Mouse (Mus musculus): ENCODE data around the gene 1600015I10Rik.
"Not testable (repeated sequence)": the region's sequence is repeated elsewhere in the genome, so short reads cannot be mapped to it uniquely, and the experiment has no call there.

1600015I10Rik gene

DNA sequence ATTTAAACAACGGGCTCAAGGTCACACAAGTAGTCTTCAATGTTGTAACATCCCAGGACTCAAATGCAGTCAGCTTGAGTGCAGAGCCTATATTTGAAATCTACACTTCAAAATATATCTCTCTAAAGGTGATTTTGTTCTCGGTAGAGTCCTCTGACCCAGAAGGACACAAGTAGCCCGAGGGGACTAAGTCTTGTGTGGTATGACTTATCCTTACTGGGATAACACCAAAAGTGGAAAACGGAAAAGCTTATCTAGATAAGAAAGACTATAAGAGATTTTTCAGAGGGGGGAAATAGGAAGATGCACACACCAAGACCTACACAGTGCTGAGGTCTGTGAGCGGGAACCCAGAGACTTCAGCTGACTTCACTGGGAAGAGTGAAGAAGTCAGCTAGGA, at the start of gene 1600015I10Rik:
Gene 1600015I10Rik, plus strand, starts transcription at position 301 of the 400 bp plus-strand sequence.
- no peak for DNase-seq (ENCODE audit: low read depth, low spot score)

GRCm38 (mm10) chr6:48894203-48894602, 35.5 kb upstream of the 1600015I10Rik start:
- DNase-seq (ENCODE audit: low read depth, low spot score), result no peak

GRCm38 (mm10) chr6:48894938-48895818, 34.5 kb upstream of the 1600015I10Rik start:
- no peak for DNase-seq (ENCODE audit: low read depth, low spot score)

DNA sequence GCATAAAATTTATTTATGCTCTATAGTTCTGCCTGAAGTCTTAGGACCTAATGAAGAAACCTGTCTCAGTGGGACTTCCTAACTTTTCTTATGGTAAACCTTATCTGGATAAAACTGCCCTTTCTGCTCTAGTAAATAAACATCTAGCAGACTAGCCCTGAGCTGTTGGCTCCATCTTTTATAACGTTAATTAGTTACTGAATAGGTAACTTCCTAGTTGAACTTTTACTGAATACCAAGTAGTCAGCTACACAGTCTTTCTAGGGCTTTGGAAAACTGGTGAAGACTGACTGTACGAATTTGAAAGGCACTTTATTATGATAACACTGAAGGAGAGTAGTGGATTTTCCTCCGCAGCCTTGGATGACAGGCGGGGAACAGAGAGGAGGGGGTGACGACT, 33.8 kb upstream of the 1600015I10Rik start:
- DNase-seq (ENCODE audit: low read depth, low spot score), result no peak

DNA sequence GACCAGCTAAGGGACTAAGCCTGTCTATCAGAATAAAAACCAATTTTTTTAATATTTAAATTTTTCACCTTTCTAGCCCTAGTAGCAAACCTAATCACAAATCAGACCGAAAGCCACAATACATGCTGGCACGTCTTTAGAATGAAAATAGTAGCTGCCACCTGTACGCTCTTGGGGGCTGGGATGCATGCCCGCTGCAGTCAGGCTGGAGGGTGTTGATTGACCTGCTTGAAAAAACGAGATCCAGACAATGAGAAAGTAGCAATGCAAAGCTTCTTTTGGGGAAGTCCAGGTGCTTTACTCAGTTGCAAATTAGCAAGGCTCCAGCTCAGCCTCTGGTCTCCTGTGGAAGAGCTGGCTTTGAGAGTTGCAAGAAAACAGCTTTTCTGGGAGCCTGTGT, 32.7 kb upstream of the 1600015I10Rik start:
- DNase-seq (ENCODE audit: low read depth, low spot score), result no peak

- DNase-seq (ENCODE audit: low read depth, low spot score), result not testable (repeated sequence)
These were observed 28.4 kb upstream of the 1600015I10Rik start for GRCm38 (mm10) chr6:48901316-48901715.

DNA sequence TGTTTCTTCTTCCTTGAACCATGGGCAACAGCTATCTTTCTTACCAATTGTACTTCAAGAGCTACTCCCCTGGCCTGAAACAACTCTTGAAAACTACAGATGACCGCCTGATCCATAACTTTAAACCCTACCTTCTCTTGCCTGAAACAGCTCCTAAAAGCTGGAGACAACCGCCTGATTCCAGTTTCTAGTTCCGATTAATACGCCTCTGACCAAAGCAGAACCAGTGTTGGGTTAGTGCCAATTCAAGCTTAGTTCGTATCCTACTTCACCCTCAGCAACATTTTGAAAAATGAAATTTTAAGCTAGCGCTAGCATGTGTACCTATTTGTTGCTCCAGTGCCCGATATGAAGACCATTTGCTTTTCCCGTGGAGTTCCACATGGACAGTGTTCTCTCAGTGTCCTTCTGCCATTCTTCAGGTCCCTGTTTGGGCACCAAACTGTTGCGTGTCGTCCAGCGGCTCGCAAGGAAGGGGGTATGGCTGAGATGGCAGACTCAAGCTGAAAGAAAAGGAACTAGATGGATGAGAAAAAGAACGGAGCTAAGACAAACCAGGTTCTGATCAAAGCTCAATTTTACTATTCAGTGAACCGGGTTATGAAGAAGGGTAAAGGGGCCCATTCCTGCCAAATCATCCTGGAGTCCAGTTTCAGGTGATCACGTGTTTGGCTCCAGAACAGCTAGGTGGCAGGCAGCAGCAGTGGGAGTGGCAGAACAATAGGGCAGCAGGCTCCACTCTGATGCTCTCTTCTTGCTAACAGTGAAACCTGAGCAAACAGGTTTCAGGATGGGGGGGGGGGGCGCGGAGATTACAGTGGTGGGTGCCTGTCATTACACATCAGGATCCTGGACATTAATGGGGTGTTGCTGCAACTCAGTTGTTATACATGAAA, 26.9 kb upstream of the 1600015I10Rik start:
- no peak for DNase-seq (ENCODE audit: low read depth, low spot score)

DNA sequence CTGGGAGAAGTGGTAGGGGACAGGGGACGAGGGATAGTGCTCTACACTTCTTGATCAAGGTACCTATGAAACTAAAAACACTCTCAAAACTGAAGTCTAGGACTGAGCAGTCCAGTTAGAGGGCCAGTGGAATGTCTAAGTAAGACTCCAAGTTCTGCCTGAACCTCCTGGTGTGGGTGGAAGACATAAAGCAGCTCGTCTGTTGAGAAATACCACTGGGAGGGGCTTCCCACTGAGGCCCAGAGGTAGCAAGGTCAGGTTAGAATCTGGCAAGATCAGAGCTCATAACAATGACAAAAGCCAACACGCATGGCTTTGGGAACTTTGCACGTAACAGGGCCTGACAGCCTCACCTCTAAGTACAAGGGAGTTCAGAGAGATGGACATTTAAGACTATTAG, 26.3 kb upstream of the 1600015I10Rik start:
- no peak for DNase-seq (ENCODE audit: low read depth, low spot score)

GRCm38 (mm10) chr6:48905606-48906005, 24.1 kb upstream of the 1600015I10Rik start:
- DNase-seq (ENCODE audit: low read depth, low spot score), result no peak

DNA sequence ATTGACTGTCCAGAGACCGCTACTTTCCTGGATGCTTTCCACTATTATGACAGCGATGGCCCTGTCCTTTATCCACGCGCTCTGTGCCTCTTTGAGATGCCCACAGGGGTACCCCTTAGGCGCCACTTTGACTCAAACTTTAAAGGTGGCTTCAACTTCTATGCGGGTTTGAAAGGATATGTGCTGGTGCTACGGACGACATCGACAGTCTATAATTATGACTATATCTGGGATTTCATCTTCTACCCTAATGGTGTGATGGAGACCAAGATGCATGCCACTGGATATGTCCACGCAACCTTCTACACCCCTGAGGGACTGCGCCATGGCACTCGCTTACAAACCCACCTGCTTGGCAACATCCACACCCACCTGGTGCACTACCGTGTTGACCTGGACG, 23.3 kb upstream of the 1600015I10Rik start:
- no peak for DNase-seq (ENCODE audit: low read depth, low spot score)

GRCm38 (mm10) chr6:48909229-48909628, 20.5 kb upstream of the 1600015I10Rik start:
- DNase-seq (ENCODE audit: low read depth, low spot score), result no peak

DNA sequence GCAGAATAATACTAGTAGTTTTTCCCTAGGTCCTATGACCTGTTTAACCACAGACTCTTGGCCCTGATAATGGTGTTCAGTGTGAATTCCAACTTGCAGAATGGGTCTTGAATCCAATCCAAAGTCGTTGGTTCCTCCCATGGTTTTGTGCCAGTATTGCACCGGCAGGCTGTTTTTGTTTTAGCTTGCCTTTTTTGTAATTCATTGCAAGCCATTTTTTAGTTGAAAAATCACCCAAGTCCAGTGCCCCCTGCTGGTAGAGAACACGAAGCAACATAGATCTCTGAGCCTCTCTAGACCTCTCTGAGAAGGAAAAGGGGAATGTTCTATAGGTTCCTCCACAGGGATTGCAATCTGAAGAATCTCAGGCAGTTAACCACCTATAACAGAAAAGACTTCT, 17.7 kb upstream of the 1600015I10Rik start:
- DNase-seq (ENCODE audit: low read depth, low spot score), result peak; percentile 47

DNA sequence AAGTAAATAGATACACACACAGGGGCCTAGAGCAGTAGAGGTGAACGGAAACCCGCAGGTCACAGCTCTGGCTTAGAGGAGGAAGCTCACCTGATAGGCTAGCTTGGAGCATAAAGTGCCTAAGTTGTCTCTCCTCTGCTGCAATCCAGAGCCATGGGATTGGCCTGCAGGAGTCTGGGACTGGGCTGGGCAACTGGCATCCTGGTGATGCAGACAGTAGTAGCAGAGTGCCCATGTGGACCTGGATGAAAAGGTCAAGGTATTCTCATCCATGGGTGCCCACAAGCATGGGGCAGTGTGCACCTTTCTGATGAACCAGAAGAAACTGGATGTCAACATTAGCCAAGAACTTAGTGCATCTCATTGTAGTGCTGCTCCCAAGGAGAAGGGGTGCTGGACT, 16.1 kb upstream of the 1600015I10Rik start:
- no peak for DNase-seq (ENCODE audit: low read depth, low spot score)

- no peak for DNase-seq (ENCODE audit: low read depth, low spot score)
These were observed 19.9 kb downstream of the 1600015I10Rik start for GRCm38 (mm10) chr6:48949596-48949995.

DNA sequence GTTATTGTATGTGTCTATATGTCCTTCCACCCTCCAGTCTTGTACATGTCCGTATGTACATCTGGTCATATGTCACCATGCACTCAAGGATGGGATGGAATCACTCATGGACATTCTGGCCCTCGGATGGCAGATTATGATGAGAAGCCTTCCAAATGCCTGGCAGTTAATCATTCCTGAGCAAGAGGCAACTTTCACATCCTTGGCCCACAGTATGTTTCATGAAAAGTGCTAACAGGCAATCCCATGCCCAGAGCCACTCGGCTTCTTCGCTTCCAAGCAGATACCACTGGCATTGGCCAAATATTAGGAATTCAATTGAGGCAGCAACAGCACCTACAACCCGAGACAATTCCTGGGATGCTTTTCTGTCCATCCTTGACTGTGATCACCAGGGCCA, 21.0 kb downstream of the 1600015I10Rik start:
- DNase-seq (ENCODE audit: low read depth, low spot score), result no peak

DNA sequence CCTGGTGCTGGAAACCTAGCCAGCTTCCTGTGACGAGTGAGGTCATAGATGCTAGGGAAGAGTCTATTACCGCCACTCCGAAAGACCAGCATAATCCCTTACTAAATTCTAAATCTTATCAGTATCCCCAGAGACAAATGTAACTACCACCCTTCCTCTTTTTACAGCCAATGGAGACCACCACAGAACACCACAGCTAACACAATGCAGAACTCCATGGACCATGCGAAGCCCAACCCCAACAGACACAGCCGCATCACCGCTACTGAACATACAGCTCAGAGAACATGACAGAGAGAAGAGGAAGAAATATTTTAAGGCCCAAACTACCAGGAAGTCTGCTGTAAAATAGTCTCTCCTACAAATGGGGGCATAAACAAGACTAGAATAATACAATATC, 21.9 kb downstream of the 1600015I10Rik start:
- DNase-seq (ENCODE audit: low read depth, low spot score), result no peak

GRCm38 (mm10) chr6:48953220-48953619, 23.5 kb downstream of the 1600015I10Rik start:
- DNase-seq (ENCODE audit: low read depth, low spot score), result no peak

GRCm38 (mm10) chr6:48954211-48954610, 24.5 kb downstream of the 1600015I10Rik start:
- DNase-seq (ENCODE audit: low read depth, low spot score), result no peak

- DNase-seq (ENCODE audit: low read depth, low spot score), result peak; percentile 30
These were observed 25.3 kb downstream of the 1600015I10Rik start for GRCm38 (mm10) chr6:48954946-48955345.

DNA sequence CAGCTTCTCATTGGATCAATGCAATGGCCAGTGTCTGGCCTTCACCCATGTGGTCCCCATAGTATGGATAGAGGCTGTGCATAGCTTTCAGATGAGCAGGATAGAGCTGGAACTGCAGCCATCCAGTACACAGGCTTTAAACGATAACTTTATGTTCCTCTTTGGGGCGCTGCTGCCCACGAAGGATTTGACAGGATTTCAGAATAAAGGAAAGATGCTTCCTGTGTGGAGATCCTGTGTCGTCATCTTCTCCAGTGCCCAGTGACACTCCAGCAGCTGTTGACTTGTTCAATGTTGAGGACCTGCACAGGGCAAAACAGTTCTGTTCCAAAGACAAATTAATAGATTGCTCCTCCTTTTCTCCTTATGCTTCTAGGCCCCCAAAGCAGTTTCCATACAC, 27.1 kb downstream of the 1600015I10Rik start:
- DNase-seq (ENCODE audit: low read depth, low spot score), result no peak

DNA sequence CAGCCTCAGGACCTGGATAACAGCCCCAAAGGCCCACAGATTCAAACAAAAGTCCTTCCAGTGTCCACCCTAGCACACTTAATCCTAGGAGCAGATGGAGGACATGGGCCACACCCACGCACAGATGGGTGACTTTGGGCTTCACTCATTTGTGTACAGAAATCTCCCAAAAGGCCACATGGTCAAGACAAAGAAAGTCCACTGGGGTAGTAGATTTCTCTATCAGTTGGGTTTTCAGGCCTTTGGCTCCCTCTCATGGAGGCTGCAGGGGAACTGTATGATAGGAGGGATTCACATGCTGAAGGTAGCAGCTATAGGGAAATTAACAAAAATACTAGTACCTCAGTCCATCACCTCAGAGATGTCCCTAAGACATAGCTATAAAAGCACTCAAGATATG, 28.4 kb downstream of the 1600015I10Rik start:
- DNase-seq (ENCODE audit: low read depth, low spot score), result no peak

- DNase-seq (ENCODE audit: low read depth, low spot score), result not testable (repeated sequence)
These were observed 29.5 kb downstream of the 1600015I10Rik start for GRCm38 (mm10) chr6:48959151-48959550.

All from CD4-positive helper T cell, adult 2 months (primary cell).